Mouse (Mus musculus) cerebellum, postnatal 4 days (tissue): ENCODE measurements around the gene Pacsin3.
"Not testable (repeated sequence)": the region's sequence is repeated elsewhere in the genome, so short reads cannot be mapped to it uniquely, and the experiment has no call there.

Experiments used
- DNase-seq, 2 experiments: peaks; one replicate each; pipeline ENCODE4 v3.0.0; 2022; ENCODE audit warnings: low spot score in 2 of 2, mixed read lengths in 1 of 2

The Pacsin3 gene

GRCm38 (mm10) chr2:91255661-91256150, at the start of gene Pacsin3:
Gene Pacsin3 (plus strand): TSS chr2:91255954.
- peak in 1 of 2 experiments; percentile 23 for DNase-seq

- no peak for DNase-seq
Observed at GRCm38 (mm10) chr2:91206254-91206775, 49.4 kb upstream of the Pacsin3 start.

- no peak for DNase-seq
Observed at GRCm38 (mm10) chr2:91213311-91213710, 42.4 kb upstream of the Pacsin3 start.

- DNase-seq, result peak in 1 of 2 experiments; percentile 38
Observed at GRCm38 (mm10) chr2:91217032-91217431, 38.7 kb upstream of the Pacsin3 start.

GRCm38 (mm10) chr2:91220501-91220900, 35.3 kb upstream of the Pacsin3 start:
- DNase-seq, result no peak

DNA sequence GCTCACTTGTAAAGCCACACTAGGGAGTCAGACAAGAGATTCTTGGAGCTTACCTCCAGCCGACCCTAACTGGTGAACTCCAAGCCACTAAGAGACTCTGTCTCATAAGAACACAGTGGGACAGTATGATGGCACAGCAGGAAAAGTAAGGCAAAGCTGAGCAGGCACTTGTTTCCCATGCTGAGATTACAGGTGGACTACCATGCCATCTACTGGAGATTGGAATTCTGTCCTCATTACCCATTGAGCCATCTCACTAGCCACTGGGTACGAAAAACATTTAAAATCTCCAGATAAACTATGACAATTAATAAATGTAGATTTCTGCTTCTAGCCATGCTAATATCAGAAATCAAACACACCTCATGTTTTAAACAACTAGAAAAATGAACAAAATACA, 32.1 kb upstream of the Pacsin3 start:
- no peak for DNase-seq

- DNase-seq, result no peak
Observed at GRCm38 (mm10) chr2:91229735-91230134, 26.0 kb upstream of the Pacsin3 start.

DNA sequence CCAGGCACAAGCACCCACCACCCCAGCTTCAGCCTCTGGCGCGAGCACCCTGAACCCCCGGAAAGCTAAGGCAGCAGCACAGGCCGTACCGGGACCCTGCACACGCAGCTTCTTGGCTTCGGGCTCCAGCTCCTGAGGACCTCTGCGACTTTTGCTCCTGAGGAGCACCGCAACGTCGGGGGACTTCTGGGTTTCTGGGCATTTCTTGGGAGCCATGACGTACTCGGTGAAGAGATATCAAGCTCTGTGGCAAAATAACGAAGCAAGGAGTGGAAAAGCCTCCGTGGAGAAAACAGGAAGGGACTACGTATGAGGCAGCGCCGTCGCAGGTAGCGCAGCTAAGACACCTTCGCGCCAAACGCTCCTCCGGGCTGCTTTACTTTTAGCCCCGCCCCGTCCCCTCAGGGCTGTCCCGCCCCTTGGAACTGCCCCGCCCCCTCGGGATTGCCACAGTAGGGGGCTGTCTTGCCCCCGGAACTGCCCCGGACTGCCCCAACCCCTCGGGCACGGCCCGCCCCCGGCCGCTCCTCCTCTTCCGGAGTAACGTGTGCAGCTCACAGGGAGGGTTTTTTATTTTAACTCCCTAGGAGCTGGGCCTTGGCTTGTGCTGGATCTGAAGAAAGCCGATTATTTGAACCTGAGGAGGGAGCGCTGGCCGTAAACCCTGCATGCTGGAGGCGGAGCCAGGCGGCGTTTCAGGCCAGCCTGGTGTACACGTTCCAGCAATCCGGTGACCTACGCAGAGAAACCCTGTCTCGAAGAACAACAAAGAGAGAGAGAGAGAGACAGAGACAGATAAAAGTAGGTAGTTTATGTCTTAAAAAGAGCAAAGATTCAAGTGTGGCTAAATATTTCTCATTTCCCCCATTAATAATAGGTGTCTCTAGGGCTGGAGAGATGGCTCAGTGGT, 18.9 kb upstream of the Pacsin3 start, which contains the start of gene Ddb2:
Ddb2 (minus strand) TSS at position 382 of the 910 bp plus-strand sequence.
- peak; percentile 79 to 96 for DNase-seq

GRCm38 (mm10) chr2:91237511-91238080, 18.2 kb upstream of the Pacsin3 start:
- not testable (repeated sequence) for DNase-seq

DNA sequence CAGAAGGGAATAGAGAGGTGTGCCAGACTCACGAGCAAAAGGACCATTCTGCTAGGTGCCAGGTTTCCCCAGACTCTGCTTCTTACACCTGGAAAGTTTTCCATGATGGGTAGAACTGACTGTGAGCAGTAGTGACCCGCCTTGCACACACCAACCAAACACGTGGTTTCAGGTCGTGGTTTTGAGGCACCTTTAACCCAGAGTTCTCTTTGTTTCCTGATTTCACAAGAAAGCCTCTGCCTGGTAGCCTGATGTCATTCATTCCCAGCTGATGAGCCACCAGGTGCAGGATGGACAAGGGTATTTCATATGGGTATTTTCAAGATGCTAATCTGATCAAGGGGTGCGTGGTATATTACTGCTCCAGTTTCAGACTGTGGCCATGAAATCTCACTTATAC, 13.2 kb upstream of the Pacsin3 start:
- no peak for DNase-seq

- no peak for DNase-seq
Observed at GRCm38 (mm10) chr2:91243416-91243815, 12.3 kb upstream of the Pacsin3 start.

GRCm38 (mm10) chr2:91244557-91245228, 11.1 kb upstream of the Pacsin3 start:
- DNase-seq, result no peak

DNA sequence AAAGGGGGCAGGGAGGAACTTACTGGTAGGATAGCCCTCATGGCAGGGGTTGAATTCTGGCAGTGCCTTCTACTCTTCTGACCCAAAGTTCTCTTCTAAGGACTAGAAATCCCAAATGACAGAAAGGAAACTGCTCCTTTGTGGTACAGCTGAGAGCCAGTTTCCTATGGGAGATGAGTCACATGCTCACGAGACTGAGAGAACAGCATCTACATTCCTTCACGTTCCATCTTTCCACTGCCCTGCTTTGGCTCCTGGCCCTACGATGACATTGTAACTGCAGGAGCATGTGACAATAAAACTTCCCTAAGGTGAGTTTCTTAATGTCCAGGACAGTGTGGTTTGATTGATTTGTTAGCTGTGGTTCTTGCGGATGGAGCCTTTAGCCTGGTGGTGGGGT, 7.4 kb upstream of the Pacsin3 start:
- no peak for DNase-seq

DNA sequence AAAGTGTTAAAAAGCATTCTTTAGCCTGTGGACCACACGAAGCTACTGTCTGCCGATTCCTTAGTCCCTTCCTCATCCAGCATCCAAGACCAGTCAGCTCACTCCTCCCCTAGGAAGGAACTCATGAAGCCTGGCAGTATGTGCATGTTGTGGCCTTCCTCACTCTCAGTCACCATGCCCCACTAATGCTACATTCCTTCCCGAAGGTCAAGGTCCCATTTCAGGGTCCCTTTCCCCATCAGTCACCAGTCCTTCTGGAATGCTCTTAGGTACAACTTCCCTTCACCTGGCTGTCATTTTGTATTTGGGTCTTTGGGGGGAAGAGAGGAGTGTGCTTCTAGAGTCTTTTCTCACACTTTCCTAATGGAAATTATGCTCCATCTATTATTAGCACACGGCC, 3.8 kb upstream of the Pacsin3 start:
- no peak for DNase-seq

GRCm38 (mm10) chr2:91252512-91252911, 3.2 kb upstream of the Pacsin3 start:
- DNase-seq, result no peak

- no peak for DNase-seq
Observed at GRCm38 (mm10) chr2:91254725-91255380, 901 bp upstream of the Pacsin3 start.

GRCm38 (mm10) chr2:91256256-91257125, 737 bp downstream of the Pacsin3 start:
- DNase-seq, result peak; percentile 30 to 54

DNA sequence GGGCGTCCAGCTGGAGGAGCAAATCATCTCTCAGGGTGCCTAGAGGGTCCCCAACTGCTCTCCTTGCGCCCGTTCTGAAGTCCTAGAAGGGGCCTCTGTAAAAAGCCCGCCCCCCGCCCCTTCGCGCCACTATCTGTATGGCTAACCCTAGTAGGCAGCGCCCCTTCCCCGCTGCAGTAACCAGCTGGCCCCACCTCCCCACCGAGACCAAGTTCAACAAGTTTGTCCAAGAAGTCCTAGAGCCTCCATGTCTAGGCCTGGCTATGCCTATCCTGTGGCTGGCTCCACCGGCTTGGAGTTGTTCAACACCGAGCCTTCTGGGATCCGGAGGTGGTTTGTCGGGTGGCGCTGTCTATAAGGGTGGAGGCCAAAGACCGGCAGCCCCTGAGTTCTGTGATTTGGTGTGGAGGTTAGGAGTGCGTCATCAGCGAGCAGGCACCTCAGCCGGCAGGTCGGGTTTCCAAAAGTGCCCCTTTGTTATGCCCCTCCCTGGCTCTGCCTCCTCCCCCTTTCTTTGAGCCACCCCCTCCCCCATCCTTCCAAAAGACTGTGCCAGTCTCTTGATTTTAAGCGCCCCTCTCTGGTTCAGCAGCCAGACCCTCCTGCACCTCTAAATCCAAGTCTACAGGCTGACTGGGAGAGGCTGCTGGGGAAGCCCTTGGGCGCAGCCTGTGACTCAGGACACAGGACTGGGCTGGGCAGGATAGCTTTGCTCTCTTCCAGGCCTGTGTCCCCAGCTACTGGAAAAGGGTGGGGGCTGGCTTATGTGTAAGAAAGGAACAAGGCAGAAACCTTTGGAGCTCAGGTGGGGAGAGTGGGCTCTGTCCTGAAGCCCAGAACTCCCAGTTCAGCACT, 1.6 kb downstream of the Pacsin3 start:
- DNase-seq, result peak; percentile 30 to 53

- peak in 1 of 2 experiments; percentile 18 for DNase-seq
Observed at GRCm38 (mm10) chr2:91258054-91258453, 2.3 kb downstream of the Pacsin3 start.
